Mouse (Mus musculus): Measurements from ENCODE around the gene Gemin8. TPM values are rescaled to one million over a fixed set of nuclear protein-coding genes. Genes with fewer than 3 reads are reported as not detected.

Gemin8 gene
- total and polyA plus RNA-seq, 2 experiments from 2014 or later = 3.2 to 3.5 TPM

- TF ChIP-seq EP300 (IDR thresholded peaks at IDR 0.05; ENCODE audit: low read depth) (no peak), CTCF (IDR thresholded peaks at IDR 0.05; ENCODE audit: low read depth) (no peak)
- Histone ChIP-seq H3K36me3 (replicated peaks; ENCODE audit: control insufficient read depth, insufficient read depth, low read length) (no peaks in the 10 kb centered on the region), H3K27me3 (ENCODE audit: control insufficient read depth, insufficient read depth, low read length) (no peaks in the 10 kb centered on the region), H3K27ac (ENCODE audit: low read depth) (no peak overlapping the region), H3K4me3 (ENCODE audit: low read depth, low read length) (no peak overlapping the region), H3K9ac (replicated peaks; ENCODE audit: low read depth, low read length) (no peak overlapping the region), H3K9me3 (replicated peaks; ENCODE audit: control insufficient read depth, low read length) (no peaks in the 10 kb centered on the region), H3K4me1 (ENCODE audit: control insufficient read depth, insufficient read depth) (no peaks in the 10 kb centered on the region), H3K4me2 (ENCODE audit: low read depth, low read length) (no peak overlapping the region)
- ATAC-seq (ENCODE audit: insufficient read depth, low read depth) = no peak
- WGBS = 74% methylated on average over 6 of the region's 6 CpGs
- DNase-seq (ENCODE audit: low spot score) = no peak
These were observed 60.4 kb downstream of the Gemin8 start for GRCm38 (mm10) chrX:166230515-166231267.

DNA sequence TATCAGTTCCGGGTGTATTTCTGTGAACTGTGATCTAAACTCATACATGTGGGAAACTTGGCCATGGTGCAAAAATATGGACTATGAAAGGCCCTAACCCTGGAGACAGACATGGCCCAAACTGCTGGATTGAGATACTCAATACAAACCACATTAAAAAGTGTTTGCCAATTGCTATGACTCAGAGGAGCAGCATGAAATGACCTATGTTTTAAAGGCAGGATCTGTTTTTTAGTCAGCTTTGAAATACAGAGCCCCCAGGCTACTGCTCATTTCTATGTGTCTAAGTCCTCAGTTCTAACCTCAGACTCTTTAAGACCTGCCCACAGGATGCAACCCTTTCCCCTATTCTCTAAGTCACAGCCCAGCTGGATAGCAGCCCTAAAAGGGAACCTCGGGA is 65.9 kb downstream of the Gemin8 start:
- H3K36me3 ChIP-seq (replicated peaks; ENCODE audit: control insufficient read depth, insufficient read depth, low read length) = no peaks in the 10 kb centered on the region
- H3K4me2 ChIP-seq (ENCODE audit: low read depth, low read length) = no peak overlapping the region
- no peak overlapping the region for H3K27ac ChIP-seq (ENCODE audit: low read depth)
- ATAC-seq (ENCODE audit: insufficient read depth, low read depth) (no peak), DNase-seq (ENCODE audit: low spot score) (no peak)
- no peaks in the 10 kb centered on the region for H3K9me3 ChIP-seq (replicated peaks; ENCODE audit: control insufficient read depth, low read length)
- no peak overlapping the region for H3K9ac ChIP-seq (replicated peaks; ENCODE audit: low read depth, low read length)
- no peak overlapping the region for H3K4me3 ChIP-seq (ENCODE audit: low read depth, low read length)
- no peaks in the 10 kb centered on the region for H3K4me1 ChIP-seq (ENCODE audit: control insufficient read depth, insufficient read depth)
- no peaks in the 10 kb centered on the region for H3K27me3 ChIP-seq (ENCODE audit: control insufficient read depth, insufficient read depth, low read length)
- TF ChIP-seq EP300 (IDR thresholded peaks at IDR 0.05; ENCODE audit: low read depth) (no peak), CTCF (IDR thresholded peaks at IDR 0.05; ENCODE audit: low read depth) (no peak)
- 31% methylated on average over 2 of the region's 2 CpGs for WGBS

GRCm38 (mm10) chrX:166238831-166239460 is 68.7 kb downstream of the Gemin8 start, which contains the start of gene Gpm6b:
Gene Gpm6b, plus strand, starts transcription at chrX:166238911.
- Histone ChIP-seq H3K27ac (ENCODE audit: low read depth) (no peak within 1 kb of the TSS), H3K4me3 (ENCODE audit: low read depth, low read length) (peak within 1 kb of the TSS; percentile 52), H3K9ac (replicated peaks; ENCODE audit: low read depth, low read length) (0 out of 2 replicates have a peak within 1 kb of the TSS, but pooled peaks have one; percentile 20), H3K4me1 (ENCODE audit: control insufficient read depth, insufficient read depth) (no peaks in the 10 kb centered on the region), H3K27me3 (ENCODE audit: control insufficient read depth, insufficient read depth, low read length) (no peaks in the 10 kb centered on the region), H3K36me3 (replicated peaks; ENCODE audit: control insufficient read depth, insufficient read depth, low read length) (no peaks in the 10 kb centered on the region), H3K4me2 (ENCODE audit: low read depth, low read length) (peak within 1 kb of the TSS; percentile 81), H3K9me3 (replicated peaks; ENCODE audit: control insufficient read depth, low read length) (no peaks in the 10 kb centered on the region)
- DNase-seq (ENCODE audit: low spot score) = no peak
- TF ChIP-seq EP300 (IDR thresholded peaks at IDR 0.05; ENCODE audit: low read depth) = no peak
- no peak for TF ChIP-seq CTCF (IDR thresholded peaks at IDR 0.05; ENCODE audit: low read depth)
- 21% methylated on average over 63 of the region's 63 CpGs for WGBS
- peak; percentile 75 for ATAC-seq (ENCODE audit: insufficient read depth, low read depth)

GRCm38 (mm10) chrX:166239520-166239919 is 69.3 kb downstream of the Gemin8 start:
- no peak for ATAC-seq (ENCODE audit: insufficient read depth, low read depth)
- Histone ChIP-seq H3K9me3 (replicated peaks; ENCODE audit: control insufficient read depth, low read length) (no peaks in the 10 kb centered on the region), H3K4me1 (ENCODE audit: control insufficient read depth, insufficient read depth) (no peaks in the 10 kb centered on the region), H3K9ac (replicated peaks; ENCODE audit: low read depth, low read length) (0 out of 2 replicates have a peak overlapping the region, but pooled peaks have one; percentile 20), H3K4me3 (ENCODE audit: low read depth, low read length) (peak overlapping the region; percentile 52), H3K27ac (ENCODE audit: low read depth) (no peak overlapping the region), H3K4me2 (ENCODE audit: low read depth, low read length) (peak overlapping the region; percentile 81), H3K36me3 (replicated peaks; ENCODE audit: control insufficient read depth, insufficient read depth, low read length) (no peaks in the 10 kb centered on the region), H3K27me3 (ENCODE audit: control insufficient read depth, insufficient read depth, low read length) (no peaks in the 10 kb centered on the region)
- 22% methylated on average over 13 of the region's 13 CpGs for WGBS
- TF ChIP-seq CTCF (IDR thresholded peaks at IDR 0.05; ENCODE audit: low read depth) (no peak), EP300 (IDR thresholded peaks at IDR 0.05; ENCODE audit: low read depth) (no peak)
- no peak for DNase-seq (ENCODE audit: low spot score)

Other genes starting within 250 kb of the Gemin8 start
- 6.4 and 13.0 TPM in 2 replicates for gene Gpm6b, start 68.5 kb downstream of the Gemin8 start, total RNA-seq (2014; rRNA removed; ENCODE audit: low replicate concordance)
- gene Gpm6b, start 68.5 kb downstream of the Gemin8 start, polyA plus RNA-seq (2015; fragmentation: Nextera tagmentation; extraction: Ambion mirVana) = 3.9 and 5.5 TPM in 2 replicates

Measured in heart, postnatal 0 days (tissue).